Mouse (Mus musculus) CH12.LX (cell line): Measurements from ENCODE around the gene Fstl3. TPM values are rescaled to one million over a fixed set of nuclear protein-coding genes. Genes with fewer than 3 reads are reported as not detected.

Source experiments
- DNase-seq: peaks from one replicate; pipeline ENCODE4 v3.0.0-alpha.2; 2013; ENCODE audit errors: extremely low read depth
- H3K27ac ChIP-seq: 2 replicates; pipeline ENCODE4 v1.5.1; 2012; ENCODE audit warnings: low read depth, mild to moderate bottlenecking, control low read depth, moderate library complexity; ENCODE audit not compliant: insufficient read depth
- H3K27me3 ChIP-seq: replicated peaks from 2 replicates; pipeline ENCODE3; 2012; ENCODE audit warnings: inconsistent platforms
- H3K36me3 ChIP-seq, 2 experiments: replicated peaks in 1 of 2; 2 replicates each; pipeline versions ENCODE3 to v1.6.1; 2012; ENCODE audit warnings: inconsistent platforms in 1 of 2, low read length in 1 of 2, mild to moderate bottlenecking in 1 of 2, mixed read lengths in 1 of 2, moderate library complexity in 1 of 2; ENCODE audit not compliant: control insufficient read depth in 1 of 2, insufficient read depth in 1 of 2
- H3K4me1 ChIP-seq, 2 experiments: 2 replicates each; pipeline ENCODE4 v1.6.1; 2012; ENCODE audit warnings: inconsistent platforms in 1 of 2, moderate library complexity in 1 of 2; ENCODE audit not compliant: insufficient read depth in 2 of 2, control insufficient read depth in 1 of 2
- H3K4me2 ChIP-seq: 2 replicates; pipeline ENCODE4 v1.6.1; 2012; ENCODE audit warnings: low read depth, mild to moderate bottlenecking, control low read depth; ENCODE audit not compliant: poor library complexity, insufficient read depth, severe bottlenecking
- H3K4me3 ChIP-seq, 3 experiments: fragments of 150-350 bp in 1 of 3; sonication (generic) in 1 of 3; replicated peaks in 1 of 3; 2 replicates each; pipeline versions ENCODE3 to v1.5.1; 2011 to 2012; ENCODE audit warnings: low read depth in 2 of 3, low read length in 2 of 3, mild to moderate bottlenecking in 2 of 3, moderate library complexity in 2 of 3, control low read depth in 1 of 3, improper control_type of control experiment in 1 of 3, inconsistent platforms in 1 of 3, mixed read lengths in 1 of 3; ENCODE audit not compliant: poor library complexity in 1 of 3
- H3K79me2 ChIP-seq: replicated peaks from 2 replicates; pipeline ENCODE4 v1.6.1; 2012; ENCODE audit warnings: mild to moderate bottlenecking, moderate library complexity; ENCODE audit not compliant: control insufficient read depth, poor library complexity, insufficient read depth, severe bottlenecking; ENCODE audit errors: extremely low read depth
- H3K9ac ChIP-seq: 2 replicates; pipeline ENCODE4 v1.6.1; 2012; ENCODE audit warnings: low read depth, mild to moderate bottlenecking, control low read depth, moderate library complexity; ENCODE audit not compliant: insufficient read depth
- H3K9me3 ChIP-seq: replicated peaks from 2 replicates; pipeline ENCODE3; 2012; ENCODE audit warnings: low read length, inconsistent platforms, mixed read lengths
- BHLHE40 ChIP-seq: IDR thresholded peaks from 2 replicates; pipeline ENCODE4 v1.6.1; 2011; ENCODE audit warnings: mild to moderate bottlenecking, low read depth, low read length, improper control_type of control experiment
- CHD2 ChIP-seq: IDR thresholded peaks from 2 replicates; pipeline ENCODE4 v1.6.1; 2011; ENCODE audit warnings: low read length, improper control_type of control experiment
- CTCF ChIP-seq, 2 experiments: IDR thresholded peaks in 1 of 2; conservative IDR thresholded peaks in 1 of 2; 2 replicates each; pipeline ENCODE4 v1.5.1; 2011 to 2012; ENCODE audit warnings: low read depth in 2 of 2, low read length in 2 of 2, improper control_type of control experiment in 1 of 2, inconsistent platforms in 1 of 2, mild to moderate bottlenecking in 1 of 2, moderate library complexity in 1 of 2
- ELF1 ChIP-seq: IDR thresholded peaks from 2 replicates; pipeline ENCODE4 v1.6.1; 2014; ENCODE audit warnings: low read depth, mild to moderate bottlenecking, inconsistent platforms, low read length, improper control_type of control experiment
- MYC ChIP-seq: IDR thresholded peaks from 2 replicates; pipeline ENCODE4 v1.6.1; 2011; ENCODE audit warnings: low read depth, mild to moderate bottlenecking, improper control_type of control experiment, low read length
- NELFE ChIP-seq: IDR thresholded peaks from 2 replicates; pipeline ENCODE4 v1.6.1; 2011; ENCODE audit warnings: low read depth, low read length, improper control_type of control experiment
- POLR2A ChIP-seq: IDR thresholded peaks from 2 replicates; pipeline ENCODE4 v1.6.1; 2011; ENCODE audit warnings: low read depth, mild to moderate bottlenecking, improper control_type of control experiment, low read length
- POLR2AphosphoS2 ChIP-seq: IDR thresholded peaks from 2 replicates; pipeline ENCODE4 v1.6.1; 2011; ENCODE audit warnings: low read depth, low read length, improper control_type of control experiment
- RAD21 ChIP-seq: IDR thresholded peaks from 2 replicates; pipeline ENCODE4 v1.6.1; 2011; ENCODE audit warnings: low read depth, mild to moderate bottlenecking, low read length, improper control_type of control experiment, moderate library complexity
- RCOR1 ChIP-seq: conservative IDR thresholded peaks from 2 replicates; pipeline ENCODE4 v1.6.1; 2012; ENCODE audit warnings: low read depth, mild to moderate bottlenecking, inconsistent platforms, low read length, improper control_type of control experiment
- SIN3A ChIP-seq: IDR thresholded peaks from 2 replicates; pipeline ENCODE4 v1.6.1; 2012; ENCODE audit warnings: low read length, improper control_type of control experiment, inconsistent platforms
- SMC3 ChIP-seq: IDR thresholded peaks from 2 replicates; pipeline ENCODE4 v1.6.1; 2011; ENCODE audit warnings: low read depth, low read length, improper control_type of control experiment
- TCF12 ChIP-seq: IDR thresholded peaks from 2 replicates; pipeline ENCODE4 v1.6.1; 2014; ENCODE audit warnings: low read depth, mild to moderate bottlenecking, inconsistent platforms, low read length, improper control_type of control experiment
- UBTF ChIP-seq: IDR thresholded peaks from 2 replicates; pipeline ENCODE4 v1.6.1; 2012; ENCODE audit warnings: low read depth, mild to moderate bottlenecking, inconsistent platforms, low read length, improper control_type of control experiment, moderate library complexity
- USF2 ChIP-seq: conservative IDR thresholded peaks from 2 replicates; pipeline ENCODE4 v1.6.1; 2011; ENCODE audit warnings: low read depth, low read length, improper control_type of control experiment
- ZMIZ1 ChIP-seq: IDR thresholded peaks from 2 replicates; pipeline ENCODE4 v1.6.1; 2012; ENCODE audit warnings: low read depth, mild to moderate bottlenecking, inconsistent platforms, low read length, improper control_type of control experiment
- ZNF384 ChIP-seq: IDR thresholded peaks from 2 replicates; pipeline ENCODE4 v1.6.1; 2012; ENCODE audit warnings: low read depth, low read length, improper control_type of control experiment, inconsistent platforms
- dilution Hi-C: fragments of 300-500 bp; cut with MboI; formaldehyde crosslinking; loops from 2 replicates; pipeline ENCODE4 v1.14.3; 2020; ENCODE audit warnings: low sequenced_read_pairs; ENCODE audit not compliant: extremely low pct_unique_long_range_greater_than_20kb, extremely low pct_ligation_motif_present
- in situ Hi-C: fragments of 300-500 bp; cut with MboI; formaldehyde crosslinking; loops from 3 replicates; pipeline ENCODE4 v1.14.3; 2019; ENCODE audit warnings: low sequenced_read_pairs, low pct_ligation_motif_present, low pct_unique_long_range_greater_than_20kb, mixed read lengths
- polyA plus RNA-seq: library from polyadenylated mRNA; unstranded; fragments of >175 nt; gene quantifications from 2 replicates; pipeline ENCODE4 v1.2.1, GENCODE M21; 2012; ENCODE audit warnings: low read depth; ENCODE audit not compliant: insufficient read length
- total RNA-seq, 2 experiments: library from RNA; depleted of rRNA; stranded (reverse); fragments of 300-350 nt in 1 of 2; fragments of >200 nt in 1 of 2; gene quantifications; 2 replicates each; pipeline ENCODE4 v1.2.3; 2012 to 2014

Fstl3 gene
- total and polyA plus RNA-seq, 3 experiments = 0.25 TPM; not detected in 2

DNA sequence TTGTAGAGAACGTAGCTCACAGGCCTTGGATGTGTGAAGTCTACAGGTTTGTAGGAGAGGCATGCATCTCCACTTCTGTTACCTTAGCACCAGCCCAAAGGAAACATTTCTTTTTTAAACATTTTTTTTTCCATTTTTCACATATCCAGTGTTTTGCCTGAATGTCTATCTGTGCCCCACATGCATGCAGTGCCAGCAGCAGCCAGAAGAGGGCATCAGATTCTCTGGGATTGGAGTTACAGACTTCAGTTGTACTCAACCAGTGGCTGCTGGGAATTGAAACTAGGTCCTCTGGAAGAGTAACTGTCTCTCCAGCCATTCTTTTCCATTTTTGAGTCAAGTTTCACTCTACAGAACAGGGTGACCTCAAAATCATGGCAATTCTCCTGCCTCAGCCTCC lies 44.6 kb upstream of the Fstl3 start:
- Histone ChIP-seq H3K4me3 (no peak overlapping the region), H3K4me2 (no peak overlapping the region), H3K79me2 (no peaks in the 10 kb centered on the region), H3K4me1 (peaks cover 0 to 4% of the 10 kb centered on the region in 2 experiments; a peak in 1 of 4 replicates)
- in situ Hi-C loops = loop anchor here (5.0 kb wide), 1 partner anchor 40 kb away; no protein-coding TSS in a partner anchor
- TF ChIP-seq USF2 (no peak), CTCF (conservative IDR thresholded peaks at IDR 0.05 in 1 of 2, IDR thresholded peaks at IDR 0.05 in 1 of 2; ENCODE audit: low read depth in 2 of 2, low read length in 2 of 2) (peak; percentile 59 to 67), SMC3 (peak; percentile 52), RAD21 (peak; percentile 39), ZMIZ1 (no peak), RCOR1 (no peak)
- TF ChIP-seq, all 38 proteins: peak for 3
- DNase-seq = no peak
- no peak overlapping the region for H3K27ac ChIP-seq
- dilution Hi-C loops = no loop called here
- H3K27me3 ChIP-seq = no peaks in the 10 kb centered on the region
- H3K9ac ChIP-seq = no peak overlapping the region
- H3K9me3 ChIP-seq = peaks cover 33% of the 10 kb centered on the region
- peaks cover 43 to 55% of the 10 kb centered on the region in 2 experiments for H3K36me3 ChIP-seq

DNA sequence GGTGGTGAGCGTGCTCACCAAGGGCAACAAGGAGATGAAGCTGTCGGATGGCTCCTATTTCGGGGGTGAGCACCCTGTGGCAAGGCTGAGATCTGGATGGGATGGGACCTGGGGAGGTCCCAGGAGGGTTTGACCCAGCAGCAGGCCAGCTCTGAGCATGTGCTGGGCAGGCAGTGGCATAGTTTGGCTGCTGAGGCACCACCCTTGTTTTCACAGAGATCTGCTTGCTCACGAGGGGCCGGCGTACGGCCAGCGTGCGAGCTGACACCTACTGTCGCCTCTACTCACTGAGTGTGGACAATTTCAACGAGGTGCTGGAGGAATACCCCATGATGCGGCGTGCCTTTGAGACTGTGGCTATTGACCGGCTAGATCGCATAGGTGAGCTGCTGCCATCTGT lies 43.2 kb upstream of the Fstl3 start:
- no peak overlapping the region for H3K9ac ChIP-seq
- TF ChIP-seq POLR2AphosphoS2 = no peak
- TF ChIP-seq CHD2 = no peak
- no peak for TF ChIP-seq USF2
- no peak for TF ChIP-seq BHLHE40
- TF ChIP-seq POLR2A = no peak
- no peak for TF ChIP-seq CTCF (conservative IDR thresholded peaks at IDR 0.05 in 1 of 2, IDR thresholded peaks at IDR 0.05 in 1 of 2; ENCODE audit: low read depth in 2 of 2, low read length in 2 of 2)
- no peak for TF ChIP-seq ZNF384
- no peak for TF ChIP-seq ELF1
- TF ChIP-seq UBTF = no peak
- TF ChIP-seq TCF12 = no peak
- TF ChIP-seq SIN3A = no peak
- TF ChIP-seq MYC = no peak
- TF ChIP-seq NELFE = no peak
- peaks cover 0 to 1% of the 10 kb centered on the region in 2 experiments; a peak in 1 of 4 replicates for H3K4me1 ChIP-seq
- in situ Hi-C loops = loop anchor here (5.0 kb wide), 1 partner anchor 42 kb away; no protein-coding TSS in a partner anchor
- H3K79me2 ChIP-seq = no peaks in the 10 kb centered on the region
- dilution Hi-C loops = no loop called here
- no peak overlapping the region for H3K4me2 ChIP-seq
- no peaks in the 10 kb centered on the region for H3K27me3 ChIP-seq
- H3K4me3 ChIP-seq = no peak overlapping the region
- H3K27ac ChIP-seq = no peak overlapping the region
- peaks cover 35% of the 10 kb centered on the region for H3K9me3 ChIP-seq
- H3K36me3 ChIP-seq = peaks cover 57 to 68% of the 10 kb centered on the region in 2 experiments
- DNase-seq = no peak
